Mouse (Mus musculus): ENCODE measurements around the gene Trio.

DNA sequence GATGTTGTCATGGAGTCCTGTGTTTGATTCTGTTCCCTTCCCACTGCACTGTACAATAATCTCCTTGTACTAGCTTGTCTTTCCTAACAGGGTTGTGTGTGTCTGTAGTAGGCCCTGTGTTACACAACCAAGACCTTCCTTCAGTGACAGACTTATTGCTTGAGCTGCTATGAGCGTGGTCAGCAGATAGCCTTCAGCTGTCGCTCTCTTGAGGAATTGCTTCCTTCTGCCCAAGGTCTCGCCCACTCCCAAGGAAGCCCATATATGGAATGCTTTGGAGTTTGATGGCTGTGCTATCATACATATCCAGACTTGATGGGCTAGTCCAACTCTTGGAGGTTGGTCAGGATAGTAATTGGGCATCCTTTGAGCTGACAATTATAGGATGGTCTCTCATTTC lies 22.1 kb upstream of the Trio start:
- TF ChIP-seq POLR2A (IDR thresholded peaks at IDR 0.05; ENCODE audit: low read depth, low read length) (no peak), CTCF (IDR thresholded peaks at IDR 0.05; ENCODE audit: borderline replicate concordance, insufficient read depth, low read length) (no peak)

Measured in embryonic fibroblast, embryonic 13.5 days (primary cell).